Mouse (Mus musculus) mesoderm, embryonic 11.5 days (tissue): ENCODE data around the gene Gm3417.
"Not testable (repeated sequence)": the region's sequence is repeated elsewhere in the genome, so short reads cannot be mapped to it uniquely, and the experiment has no call there.

Experiments used
- DNase-seq: peaks from one replicate; pipeline ENCODE4 v3.0.0-alpha.2; 2012; ENCODE audit warnings: low read depth, low spot score

Gene Gm3417

DNA sequence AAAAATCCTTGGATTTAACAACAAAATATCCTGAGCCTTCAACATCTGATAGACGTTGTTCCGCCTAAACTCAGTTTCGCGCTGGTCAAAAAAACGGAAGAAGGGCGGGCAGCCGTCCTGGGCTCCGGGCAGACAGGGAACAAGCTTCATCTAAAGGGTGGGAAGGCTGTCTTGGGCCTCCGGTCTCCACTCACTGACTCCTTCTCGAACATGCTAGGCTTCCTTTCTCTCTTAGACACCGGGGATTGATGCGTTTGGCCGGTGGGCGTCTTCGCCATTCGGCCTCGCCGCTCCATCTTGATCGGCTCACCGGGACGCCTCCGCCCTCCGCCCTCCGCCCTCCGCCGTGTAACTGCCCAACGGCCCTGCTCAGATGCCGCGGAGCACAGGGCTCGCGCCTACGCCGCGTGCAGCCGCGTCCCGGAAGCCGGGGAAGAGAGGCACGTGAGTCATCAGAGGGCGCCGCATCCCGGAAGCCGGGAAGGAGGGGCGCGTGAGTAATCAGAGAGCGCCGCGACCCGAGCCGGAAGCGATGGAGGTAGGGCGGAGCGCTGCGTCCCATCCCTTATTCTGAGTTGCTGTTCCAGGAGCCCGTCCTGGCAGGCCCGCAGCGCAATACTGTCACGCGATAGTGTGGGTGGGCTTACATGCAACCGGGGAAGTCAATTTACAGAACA lies at the start of gene Gm3417, which contains the start of gene 9030025P20Rik:
Gene Gm3417 (minus strand): TSS at position 429 of the 677 bp plus-strand sequence.
Gene 9030025P20Rik (plus strand): TSS at position 107 of the 677 bp plus-strand sequence.
- not testable (repeated sequence) for DNase-seq

DNA sequence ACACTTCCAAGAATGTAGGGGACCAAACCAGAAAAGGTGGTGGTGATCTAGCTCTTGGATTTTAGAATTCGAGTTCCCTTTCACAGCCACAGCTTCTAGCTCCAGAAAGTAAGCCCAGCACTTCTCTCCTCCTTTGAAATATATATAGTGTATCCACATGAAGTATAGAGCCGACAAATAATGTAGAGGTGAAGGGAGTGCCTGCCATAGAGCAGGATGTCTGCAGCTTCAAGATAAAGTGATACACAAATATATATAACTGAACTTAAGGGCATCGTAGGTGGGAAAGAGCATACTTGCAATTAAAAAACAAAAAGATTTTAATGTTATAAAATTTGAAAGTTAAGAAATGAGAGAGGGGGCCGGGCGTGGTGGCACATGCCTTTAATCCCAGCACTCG lies 46.9 kb upstream of the Gm3417 start:
- DNase-seq: not testable (repeated sequence)

DNA sequence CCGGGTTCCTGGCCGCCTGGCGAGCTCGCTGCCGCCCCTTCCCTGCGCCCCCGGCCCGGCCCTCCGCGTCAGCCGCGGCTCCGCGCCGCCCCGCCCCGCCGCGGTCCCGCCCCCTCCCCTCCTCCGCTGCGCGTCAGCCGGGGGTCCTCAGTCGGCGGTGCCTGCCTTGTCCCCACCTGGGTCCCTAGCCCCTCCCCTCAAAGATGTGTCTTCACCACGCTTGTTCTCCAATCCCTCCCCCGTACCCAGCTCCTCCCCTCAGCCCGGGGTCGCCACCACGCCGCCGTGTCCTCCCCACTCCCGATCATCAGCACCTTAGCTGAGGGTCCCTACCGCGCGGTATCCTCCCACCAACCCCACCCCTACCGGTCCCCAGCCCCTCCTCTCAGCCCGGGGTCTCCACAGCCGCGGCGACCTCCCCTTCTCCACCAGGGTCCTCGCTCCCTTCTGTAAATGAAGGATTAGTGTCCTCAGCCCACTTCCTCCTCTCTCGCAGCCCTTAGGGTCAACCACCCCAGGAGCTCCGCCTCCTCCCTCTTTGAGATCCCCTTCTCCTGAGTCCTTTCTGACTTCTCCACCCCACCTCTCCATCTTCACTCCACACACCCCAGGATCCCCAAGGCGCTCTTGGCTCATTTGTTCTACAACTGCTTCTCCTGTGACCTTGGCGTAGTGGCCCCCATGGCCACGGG lies 46.1 kb upstream of the Gm3417 start:
- not testable (repeated sequence) for DNase-seq

DNA sequence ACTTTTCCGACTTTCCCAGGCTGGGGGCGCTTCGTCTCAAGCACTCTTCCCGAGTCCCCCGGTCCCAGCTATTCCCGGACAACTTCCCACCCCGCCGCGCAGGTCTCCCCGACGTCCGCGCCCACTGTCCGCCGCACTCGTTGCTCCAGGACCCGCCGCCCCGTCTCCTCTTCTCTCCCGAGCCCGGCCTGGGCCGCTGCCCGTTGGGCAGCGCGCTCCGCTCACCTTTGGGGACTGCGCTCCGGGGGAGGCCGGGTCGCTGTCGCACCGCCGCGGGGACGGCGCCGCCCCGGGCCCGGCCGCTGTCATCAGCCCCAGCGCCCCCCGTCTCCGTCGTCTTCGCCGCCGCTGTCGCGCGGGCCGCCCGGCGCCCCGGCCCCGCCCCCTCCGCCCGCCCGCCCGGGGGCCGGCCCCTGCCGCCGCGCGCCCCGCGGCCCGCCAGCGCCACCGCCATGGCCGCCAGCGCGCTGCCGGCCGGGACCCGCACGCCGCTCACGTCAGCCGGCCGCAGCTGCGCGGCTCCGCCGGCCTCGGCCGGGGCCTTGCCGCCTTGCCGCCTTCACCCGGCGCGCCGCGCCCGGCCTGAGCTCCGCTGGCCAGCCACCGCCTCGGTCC lies 45.4 kb upstream of the Gm3417 start:
- not testable (repeated sequence) for DNase-seq

DNA sequence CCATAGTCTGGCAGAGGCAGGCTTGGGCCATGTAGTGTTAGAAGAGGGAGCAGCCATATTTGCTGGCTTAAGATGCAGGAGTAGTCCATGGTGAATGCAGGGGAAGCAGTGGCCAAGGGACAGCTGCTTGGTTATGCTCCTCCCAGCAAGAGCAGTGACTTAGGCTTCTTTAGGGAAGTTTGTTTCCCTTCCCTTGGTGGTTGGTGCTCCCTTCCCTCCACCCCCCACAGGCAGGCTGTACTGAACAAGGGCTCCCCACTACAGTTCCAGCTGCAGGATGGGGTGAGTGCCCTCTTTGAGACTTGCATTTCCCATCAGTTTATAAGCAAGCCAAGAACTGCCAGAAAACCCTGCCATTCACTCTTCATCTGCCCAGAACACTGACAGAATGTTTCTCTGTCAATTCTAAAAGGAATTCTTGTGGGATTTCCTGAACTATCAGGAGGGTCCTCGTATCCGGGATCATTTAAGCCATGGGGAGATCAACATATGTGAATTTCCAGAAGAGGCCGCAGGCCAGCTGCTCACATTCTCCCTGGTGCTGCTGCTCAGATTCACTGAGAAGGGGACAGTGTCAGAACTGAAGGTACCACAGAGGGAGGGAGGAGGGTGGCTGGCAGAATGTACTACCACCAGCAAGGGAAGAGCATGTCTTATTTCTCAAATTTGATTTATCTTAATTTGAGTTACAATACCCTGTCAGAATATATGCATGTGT lies 43.1 kb upstream of the Gm3417 start:
- DNase-seq: not testable (repeated sequence)

DNA sequence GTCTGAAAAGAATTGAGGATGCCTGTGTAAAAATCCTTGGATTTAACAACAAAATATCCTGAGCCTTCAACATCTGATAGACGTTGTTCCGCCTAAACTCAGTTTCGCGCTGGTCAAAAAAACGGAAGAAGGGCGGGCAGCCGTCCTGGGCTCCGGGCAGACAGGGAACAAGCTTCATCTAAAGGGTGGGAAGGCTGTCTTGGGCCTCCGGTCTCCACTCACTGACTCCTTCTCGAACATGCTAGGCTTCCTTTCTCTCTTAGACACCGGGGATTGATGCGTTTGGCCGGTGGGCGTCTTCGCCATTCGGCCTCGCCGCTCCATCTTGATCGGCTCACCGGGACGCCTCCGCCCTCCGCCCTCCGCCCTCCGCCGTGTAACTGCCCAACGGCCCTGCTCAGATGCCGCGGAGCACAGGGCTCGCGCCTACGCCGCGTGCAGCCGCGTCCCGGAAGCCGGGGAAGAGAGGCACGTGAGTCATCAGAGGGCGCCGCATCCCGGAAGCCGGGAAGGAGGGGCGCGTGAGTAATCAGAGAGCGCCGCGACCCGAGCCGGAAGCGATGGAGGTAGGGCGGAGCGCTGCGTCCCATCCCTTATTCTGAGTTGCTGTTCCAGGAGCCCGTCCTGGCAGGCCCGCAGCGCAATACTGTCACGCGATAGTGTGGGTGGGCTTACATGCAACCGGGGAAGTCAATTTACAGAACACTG lies 31.3 kb upstream of the Gm3417 start, which contains the start of gene Gm3435:
Gene Gm3435 (plus strand): TSS at position 471 of the 708 bp plus-strand sequence.
- not testable (repeated sequence) for DNase-seq

DNA sequence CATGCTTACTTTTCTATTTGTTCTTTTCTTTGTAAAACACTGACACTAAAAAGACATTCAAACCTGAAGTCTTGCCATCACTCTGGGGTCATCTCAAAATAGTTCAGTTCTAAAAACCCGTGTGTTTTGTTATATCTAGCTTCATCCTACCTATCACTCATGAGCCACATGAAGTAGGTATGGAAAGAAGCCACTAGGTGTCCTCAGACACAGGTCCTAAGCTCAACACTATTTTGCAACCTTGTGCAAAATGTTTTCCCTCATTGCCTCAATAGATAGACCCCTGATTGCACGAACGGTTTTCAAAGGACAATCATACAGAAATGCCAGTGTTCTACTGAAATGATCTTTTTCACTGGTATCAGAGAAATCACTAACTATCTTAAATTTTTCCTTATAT lies 30.5 kb upstream of the Gm3417 start:
- DNase-seq: not testable (repeated sequence)

DNA sequence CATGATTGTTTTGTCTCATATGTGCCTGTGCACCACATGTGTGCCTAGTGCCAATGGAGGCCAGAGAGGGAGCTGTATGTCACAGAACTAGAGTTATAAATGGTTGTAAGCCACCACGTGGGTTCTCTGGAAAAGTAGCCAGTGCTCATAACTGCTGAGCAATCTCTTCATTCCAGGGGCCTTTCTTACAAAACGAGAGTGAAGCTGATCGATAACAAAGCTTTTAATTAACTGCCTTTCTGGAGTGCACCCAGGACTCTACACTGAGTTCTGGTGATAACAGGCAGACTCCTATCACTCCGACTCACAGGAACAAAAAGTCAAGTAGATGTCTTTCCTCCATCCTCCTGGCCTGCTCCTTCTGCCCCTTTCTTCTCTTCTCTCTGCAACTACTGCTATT lies 21.5 kb upstream of the Gm3417 start:
- not testable (repeated sequence) for DNase-seq

DNA sequence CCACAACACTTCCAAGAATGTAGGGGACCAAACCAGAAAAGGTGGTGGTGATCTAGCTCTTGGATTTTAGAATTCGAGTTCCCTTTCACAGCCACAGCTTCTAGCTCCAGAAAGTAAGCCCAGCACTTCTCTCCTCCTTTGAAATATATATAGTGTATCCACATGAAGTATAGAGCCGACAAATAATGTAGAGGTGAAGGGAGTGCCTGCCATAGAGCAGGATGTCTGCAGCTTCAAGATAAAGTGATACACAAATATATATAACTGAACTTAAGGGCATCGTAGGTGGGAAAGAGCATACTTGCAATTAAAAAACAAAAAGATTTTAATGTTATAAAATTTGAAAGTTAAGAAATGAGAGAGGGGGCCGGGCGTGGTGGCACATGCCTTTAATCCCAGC lies 15.6 kb upstream of the Gm3417 start:
- DNase-seq: not testable (repeated sequence)

DNA sequence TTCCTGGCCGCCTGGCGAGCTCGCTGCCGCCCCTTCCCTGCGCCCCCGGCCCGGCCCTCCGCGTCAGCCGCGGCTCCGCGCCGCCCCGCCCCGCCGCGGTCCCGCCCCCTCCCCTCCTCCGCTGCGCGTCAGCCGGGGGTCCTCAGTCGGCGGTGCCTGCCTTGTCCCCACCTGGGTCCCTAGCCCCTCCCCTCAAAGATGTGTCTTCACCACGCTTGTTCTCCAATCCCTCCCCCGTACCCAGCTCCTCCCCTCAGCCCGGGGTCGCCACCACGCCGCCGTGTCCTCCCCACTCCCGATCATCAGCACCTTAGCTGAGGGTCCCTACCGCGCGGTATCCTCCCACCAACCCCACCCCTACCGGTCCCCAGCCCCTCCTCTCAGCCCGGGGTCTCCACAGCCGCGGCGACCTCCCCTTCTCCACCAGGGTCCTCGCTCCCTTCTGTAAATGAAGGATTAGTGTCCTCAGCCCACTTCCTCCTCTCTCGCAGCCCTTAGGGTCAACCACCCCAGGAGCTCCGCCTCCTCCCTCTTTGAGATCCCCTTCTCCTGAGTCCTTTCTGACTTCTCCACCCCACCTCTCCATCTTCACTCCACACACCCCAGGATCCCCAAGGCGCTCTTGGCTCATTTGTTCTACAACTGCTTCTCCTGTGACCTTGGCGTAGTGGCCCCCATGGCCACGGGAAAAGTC lies 14.7 kb upstream of the Gm3417 start:
- DNase-seq: not testable (repeated sequence)

DNA sequence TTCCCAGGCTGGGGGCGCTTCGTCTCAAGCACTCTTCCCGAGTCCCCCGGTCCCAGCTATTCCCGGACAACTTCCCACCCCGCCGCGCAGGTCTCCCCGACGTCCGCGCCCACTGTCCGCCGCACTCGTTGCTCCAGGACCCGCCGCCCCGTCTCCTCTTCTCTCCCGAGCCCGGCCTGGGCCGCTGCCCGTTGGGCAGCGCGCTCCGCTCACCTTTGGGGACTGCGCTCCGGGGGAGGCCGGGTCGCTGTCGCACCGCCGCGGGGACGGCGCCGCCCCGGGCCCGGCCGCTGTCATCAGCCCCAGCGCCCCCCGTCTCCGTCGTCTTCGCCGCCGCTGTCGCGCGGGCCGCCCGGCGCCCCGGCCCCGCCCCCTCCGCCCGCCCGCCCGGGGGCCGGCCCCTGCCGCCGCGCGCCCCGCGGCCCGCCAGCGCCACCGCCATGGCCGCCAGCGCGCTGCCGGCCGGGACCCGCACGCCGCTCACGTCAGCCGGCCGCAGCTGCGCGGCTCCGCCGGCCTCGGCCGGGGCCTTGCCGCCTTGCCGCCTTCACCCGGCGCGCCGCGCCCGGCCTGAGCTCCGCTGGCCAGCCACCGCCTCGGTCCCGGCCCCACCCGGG lies 14.0 kb upstream of the Gm3417 start:
- DNase-seq: not testable (repeated sequence)

DNA sequence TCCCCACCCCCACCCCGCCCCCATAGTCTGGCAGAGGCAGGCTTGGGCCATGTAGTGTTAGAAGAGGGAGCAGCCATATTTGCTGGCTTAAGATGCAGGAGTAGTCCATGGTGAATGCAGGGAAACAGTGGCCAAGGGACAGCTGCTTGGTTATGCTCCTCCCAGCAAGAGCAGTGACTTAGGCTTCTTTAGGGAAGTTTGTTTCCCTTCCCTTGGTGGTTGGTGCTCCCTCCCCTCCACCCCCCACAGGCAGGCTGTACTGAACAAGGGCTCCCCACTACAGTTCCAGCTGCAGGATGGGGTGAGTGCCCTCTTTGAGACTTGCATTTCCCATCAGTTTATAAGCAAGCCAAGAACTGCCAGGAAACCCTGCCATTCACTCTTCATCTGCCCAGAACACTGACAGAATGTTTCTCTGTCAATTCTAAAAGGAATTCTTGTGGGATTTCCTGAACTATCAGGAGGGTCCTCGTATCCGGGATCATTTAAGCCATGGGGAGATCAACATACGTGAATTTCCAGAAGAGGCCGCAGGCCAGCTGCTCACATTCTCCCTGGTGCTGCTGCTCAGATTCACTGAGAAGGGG lies 11.6 kb upstream of the Gm3417 start:
- DNase-seq: not testable (repeated sequence)

DNA sequence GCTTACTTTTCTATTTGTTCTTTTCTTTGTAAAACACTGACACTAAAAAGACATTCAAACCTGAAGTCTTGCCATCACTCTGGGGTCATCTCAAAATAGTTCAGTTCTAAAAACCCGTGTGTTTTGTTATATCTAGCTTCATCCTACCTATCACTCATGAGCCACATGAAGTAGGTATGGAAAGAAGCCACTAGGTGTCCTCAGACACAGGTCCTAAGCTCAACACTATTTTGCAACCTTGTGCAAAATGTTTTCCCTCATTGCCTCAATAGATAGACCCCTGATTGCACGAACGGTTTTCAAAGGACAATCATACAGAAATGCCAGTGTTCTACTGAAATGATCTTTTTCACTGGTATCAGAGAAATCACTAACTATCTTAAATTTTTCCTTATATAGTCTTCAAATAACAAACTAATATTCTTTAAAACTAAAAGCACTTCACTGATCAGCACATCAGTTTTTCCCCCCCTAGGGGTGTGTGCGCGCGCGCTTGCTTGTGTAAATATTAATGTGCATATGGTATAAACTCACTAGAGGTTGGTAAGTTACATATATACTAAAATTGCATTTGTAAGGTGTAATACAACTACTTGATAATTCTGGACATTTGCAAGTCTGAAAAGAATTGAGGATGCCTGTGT lies 750 bp downstream of the Gm3417 start:
- not testable (repeated sequence) for DNase-seq

DNA sequence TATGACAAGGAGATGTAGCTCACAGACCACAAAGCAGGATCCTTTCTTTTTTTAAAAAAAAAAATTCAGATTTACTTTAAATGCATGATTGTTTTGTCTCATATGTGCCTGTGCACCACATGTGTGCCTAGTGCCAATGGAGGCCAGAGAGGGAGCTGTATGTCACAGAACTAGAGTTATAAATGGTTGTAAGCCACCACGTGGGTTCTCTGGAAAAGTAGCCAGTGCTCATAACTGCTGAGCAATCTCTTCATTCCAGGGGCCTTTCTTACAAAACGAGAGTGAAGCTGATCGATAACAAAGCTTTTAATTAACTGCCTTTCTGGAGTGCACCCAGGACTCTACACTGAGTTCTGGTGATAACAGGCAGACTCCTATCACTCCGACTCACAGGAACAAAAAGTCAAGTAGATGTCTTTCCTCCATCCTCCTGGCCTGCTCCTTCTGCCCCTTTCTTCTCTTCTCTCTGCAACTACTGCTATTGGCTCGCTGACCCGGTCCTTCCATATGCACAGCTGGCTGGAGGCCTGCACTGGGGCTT lies 10.1 kb downstream of the Gm3417 start:
- DNase-seq: not testable (repeated sequence)

DNA sequence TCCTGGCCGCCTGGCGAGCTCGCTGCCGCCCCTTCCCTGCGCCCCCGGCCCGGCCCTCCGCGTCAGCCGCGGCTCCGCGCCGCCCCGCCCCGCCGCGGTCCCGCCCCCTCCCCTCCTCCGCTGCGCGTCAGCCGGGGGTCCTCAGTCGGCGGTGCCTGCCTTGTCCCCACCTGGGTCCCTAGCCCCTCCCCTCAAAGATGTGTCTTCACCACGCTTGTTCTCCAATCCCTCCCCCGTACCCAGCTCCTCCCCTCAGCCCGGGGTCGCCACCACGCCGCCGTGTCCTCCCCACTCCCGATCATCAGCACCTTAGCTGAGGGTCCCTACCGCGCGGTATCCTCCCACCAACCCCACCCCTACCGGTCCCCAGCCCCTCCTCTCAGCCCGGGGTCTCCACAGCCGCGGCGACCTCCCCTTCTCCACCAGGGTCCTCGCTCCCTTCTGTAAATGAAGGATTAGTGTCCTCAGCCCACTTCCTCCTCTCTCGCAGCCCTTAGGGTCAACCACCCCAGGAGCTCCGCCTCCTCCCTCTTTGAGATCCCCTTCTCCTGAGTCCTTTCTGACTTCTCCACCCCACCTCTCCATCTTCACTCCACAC lies 16.9 kb downstream of the Gm3417 start:
- not testable (repeated sequence) for DNase-seq

DNA sequence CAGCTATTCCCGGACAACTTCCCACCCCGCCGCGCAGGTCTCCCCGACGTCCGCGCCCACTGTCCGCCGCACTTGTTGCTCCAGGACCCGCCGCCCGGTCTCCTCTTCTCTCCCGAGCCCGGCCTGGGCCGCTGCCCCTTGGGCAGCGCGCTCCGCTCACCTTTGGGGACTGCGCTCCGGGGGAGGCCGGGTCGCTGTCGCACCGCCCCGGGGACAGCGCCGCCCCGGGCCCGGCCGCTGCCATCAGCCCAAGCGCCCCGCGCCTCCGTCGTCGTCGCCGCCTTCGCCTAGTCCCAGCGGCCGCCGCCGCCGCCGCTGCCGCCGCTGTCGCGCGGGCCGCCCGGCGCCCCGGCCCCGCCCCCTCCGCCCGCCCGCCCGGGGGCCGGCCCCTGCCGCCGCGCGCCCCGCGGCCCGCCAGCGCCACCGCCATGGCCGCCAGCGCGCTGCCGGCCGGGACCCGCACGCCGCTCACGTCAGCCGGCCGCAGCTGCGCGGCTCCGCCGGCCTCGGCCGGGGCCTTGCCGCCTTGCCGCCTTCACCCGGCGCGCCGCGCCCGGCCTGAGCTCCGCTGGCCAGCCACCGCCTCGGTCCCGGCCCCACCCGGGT lies 17.5 kb downstream of the Gm3417 start, which contains the start of gene Phf10:
Gene Phf10 (minus strand): TSS at position 323 of the 606 bp plus-strand sequence.
- peak; percentile 8 for DNase-seq

DNA sequence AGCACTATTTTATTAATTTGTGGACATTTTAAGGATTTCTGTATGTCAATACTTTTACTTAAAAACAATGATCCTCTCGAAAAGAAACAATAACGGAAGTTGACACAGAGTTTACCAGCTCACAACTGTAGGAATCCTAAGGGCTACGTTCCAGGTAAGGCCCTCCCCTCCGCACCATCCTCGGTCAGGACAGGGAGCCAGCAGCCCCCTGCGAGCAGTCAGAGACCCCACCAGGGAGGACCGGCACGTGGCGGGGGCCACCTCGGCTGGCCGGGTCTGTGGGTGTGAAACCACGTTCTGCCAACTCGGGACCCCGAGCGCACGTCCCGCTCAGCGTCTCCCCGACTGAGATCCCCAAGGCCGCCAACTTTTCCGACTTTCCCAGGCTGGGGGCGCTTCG lies 18.1 kb downstream of the Gm3417 start:
- DNase-seq: peak; percentile 24

DNA sequence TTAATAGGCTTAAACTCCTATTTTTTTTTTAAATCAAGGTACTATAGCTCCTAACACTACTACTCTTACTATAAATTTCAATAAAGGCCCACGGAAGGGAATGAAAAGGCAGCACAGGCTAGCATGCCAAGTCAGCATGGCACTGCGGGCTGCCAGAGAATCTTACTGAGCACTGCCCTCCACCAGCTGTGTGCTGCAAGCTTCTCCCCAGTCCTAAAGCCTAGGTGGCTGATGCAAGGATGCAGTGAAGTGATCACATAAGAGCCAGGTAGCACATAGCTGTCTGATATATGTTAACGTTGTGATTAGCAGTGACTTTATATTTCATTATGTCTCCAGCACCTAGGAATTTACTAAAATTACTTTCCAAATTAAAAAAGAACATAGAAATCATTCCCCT lies 18.6 kb downstream of the Gm3417 start:
- no peak for DNase-seq
